Mouse (Mus musculus) natural killer cell, adult 2 months (primary cell): Measurements from ENCODE around the gene Stoml2.
A peak's percentile ranks its signal among the peaks of the same experiment; 100 is the strongest.

Source experiments
- DNase-seq, 2 experiments: peaks; one replicate each; pipeline ENCODE4 v3.0.0; 2022; ENCODE audit warnings: low spot score in 2 of 2

The Stoml2 gene

GRCm38 (mm10) chr4:43031237-43031995 is at the start of gene Stoml2:
Gene Stoml2, minus strand, starts transcription at chr4:43031710.
- peak; percentile 81 to 88 for DNase-seq

- DNase-seq = no peak
These were observed 46.7 kb upstream of the Stoml2 start for GRCm38 (mm10) chr4:43078071-43078718.

DNA sequence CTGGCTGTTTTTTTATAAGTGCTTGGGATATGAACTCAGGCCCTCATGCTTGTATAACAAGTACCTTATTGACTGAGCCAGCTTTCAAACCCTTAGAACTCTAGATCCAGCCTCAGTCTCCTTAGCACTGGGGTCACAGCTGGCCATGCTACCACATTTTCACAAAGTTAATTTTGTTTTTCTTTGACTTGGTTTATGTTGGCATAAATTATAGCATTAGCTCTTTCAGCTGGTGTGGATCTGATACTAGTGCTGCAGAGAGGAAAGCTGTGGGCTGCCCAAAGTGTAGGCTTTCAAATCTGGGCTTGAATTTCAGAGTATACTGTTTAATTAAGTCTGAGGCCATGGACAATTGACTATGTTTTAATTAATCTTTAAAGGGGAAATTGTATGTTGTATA is 43.4 kb upstream of the Stoml2 start:
- no peak for DNase-seq

GRCm38 (mm10) chr4:43065471-43065870 is 34.0 kb upstream of the Stoml2 start:
- no peak for DNase-seq

GRCm38 (mm10) chr4:43060286-43060685 is 28.8 kb upstream of the Stoml2 start:
- no peak for DNase-seq

GRCm38 (mm10) chr4:43059697-43060096 is 28.2 kb upstream of the Stoml2 start:
- DNase-seq = no peak

DNA sequence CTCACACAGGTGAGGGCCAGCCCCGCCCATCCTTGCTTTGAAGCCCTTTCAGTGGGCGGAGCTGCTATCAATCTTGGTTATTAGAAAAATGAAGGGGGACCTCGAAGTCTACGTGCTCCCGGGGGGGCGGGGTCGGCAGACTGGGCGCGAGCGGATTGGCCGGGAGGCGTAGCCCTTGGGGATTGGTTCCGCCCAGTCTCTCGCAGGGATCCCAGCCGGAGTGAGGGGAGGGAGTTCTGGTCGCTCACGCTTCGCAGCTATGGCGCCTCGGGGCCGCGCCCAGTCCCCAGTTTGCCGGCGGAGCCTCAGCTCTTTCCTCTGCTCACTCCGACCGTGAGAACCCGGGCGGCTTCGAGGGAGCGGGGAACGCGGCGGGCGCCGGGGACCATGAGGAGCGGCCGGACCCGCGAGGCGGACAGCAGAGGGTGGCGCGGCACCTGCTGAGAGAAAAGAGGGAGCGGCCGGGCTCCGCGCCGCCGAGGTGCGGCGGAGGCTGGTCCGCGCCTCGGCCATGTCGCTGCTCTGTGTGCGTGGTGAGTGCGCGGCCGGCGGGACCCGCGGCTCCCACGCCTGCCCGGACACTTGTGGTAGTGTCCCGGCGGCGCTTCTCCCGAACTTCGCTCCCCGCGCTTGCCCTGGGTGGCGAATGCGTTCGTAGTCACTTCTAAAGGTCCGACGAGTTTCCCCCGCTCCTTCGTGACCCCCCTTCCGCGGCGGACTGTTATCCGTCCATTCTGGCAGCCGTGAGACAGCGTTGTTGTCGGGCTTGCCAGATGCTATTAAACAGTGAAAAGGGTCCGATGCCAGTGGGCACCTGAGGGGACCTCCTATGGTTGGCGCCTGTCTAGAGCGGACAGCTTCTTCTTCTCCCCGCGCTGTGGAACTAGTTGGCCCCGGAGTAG is 27.5 kb upstream of the Stoml2 start, which contains the start of gene Unc13b:
TSS of gene Unc13b (plus strand) at position 201 of the 902 bp plus-strand sequence.
- peak; percentile 22 to 70 for DNase-seq

- DNase-seq = no peak
These were observed 26.9 kb upstream of the Stoml2 start for GRCm38 (mm10) chr4:43058392-43058752.

DNA sequence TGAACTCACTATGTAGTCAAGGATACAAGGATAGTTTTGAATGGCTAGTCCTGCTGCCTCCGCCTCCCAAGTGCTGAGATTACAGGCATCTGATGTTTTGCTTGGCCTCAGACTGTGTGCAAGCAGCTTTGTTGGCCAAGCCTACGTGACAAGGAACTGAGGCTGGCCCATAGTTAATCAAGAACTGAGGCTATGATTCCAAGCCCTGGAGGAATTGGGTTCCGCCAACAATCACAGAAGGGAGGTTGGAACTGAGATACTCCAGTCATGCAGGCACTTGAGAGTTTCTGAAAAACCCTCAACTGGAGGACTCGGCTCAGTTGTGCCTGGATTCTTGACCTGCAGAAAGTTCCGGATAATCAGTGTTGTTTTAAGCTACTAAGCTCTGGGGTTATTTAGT is 26.1 kb upstream of the Stoml2 start:
- no peak for DNase-seq

GRCm38 (mm10) chr4:43052627-43053026 is 21.1 kb upstream of the Stoml2 start:
- peak; percentile 32 to 33 for DNase-seq

DNA sequence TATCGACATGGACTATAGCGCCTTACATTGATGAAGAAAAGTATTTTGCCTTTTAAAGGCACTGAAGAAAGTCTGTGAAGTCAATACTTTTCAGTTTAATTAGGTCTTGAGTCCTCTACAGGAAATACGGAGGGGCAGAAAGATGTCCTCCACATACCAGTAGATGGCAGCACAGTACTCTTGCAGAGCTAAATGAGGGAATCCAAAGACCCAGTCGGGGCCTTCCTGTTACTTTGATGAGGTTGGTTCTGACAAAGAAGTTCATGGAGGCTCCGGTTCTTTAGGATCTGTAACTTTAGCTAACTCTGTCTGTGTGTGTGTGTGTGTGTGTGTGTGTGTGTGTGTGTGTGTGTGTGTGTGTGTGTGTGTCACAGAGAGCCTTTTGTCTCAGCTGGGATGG is 15.7 kb upstream of the Stoml2 start:
- DNase-seq = peak; percentile 67 to 78

- DNase-seq = no peak
These were observed 15.1 kb upstream of the Stoml2 start for GRCm38 (mm10) chr4:43046607-43047006.

DNA sequence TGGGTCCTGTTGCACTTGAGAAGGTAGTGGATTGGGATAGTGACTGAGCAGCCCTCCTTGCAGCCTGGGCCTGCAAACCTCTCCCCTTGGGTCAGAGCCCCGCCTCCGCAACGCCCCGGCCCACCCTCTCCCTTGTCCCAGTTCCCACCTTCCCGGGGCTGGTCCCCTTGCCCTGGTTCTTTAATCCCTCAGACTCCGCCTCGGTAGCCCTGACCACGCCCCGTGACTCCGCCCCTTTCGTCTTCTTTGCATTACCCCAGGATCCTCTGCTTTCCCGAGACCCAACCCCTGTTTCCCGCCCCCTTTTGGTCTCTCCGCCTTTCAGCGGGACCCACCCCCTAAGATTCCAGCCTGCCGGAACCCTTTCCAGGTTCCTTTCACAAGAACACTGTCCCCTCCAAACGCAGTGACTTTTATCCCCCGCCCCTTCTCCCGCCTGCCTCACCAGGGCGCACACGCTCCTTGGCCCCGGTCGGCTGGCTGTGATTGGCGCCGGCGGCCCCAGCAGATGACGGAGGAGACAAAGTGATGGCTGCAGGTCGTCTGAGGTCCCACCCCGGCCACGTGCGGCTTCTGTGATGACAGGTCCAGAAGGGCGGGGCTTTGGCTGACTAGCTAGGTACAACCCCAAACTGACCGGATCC is 14.3 kb upstream of the Stoml2 start, which contains the start of gene Fam214b:
TSS of gene Fam214b (minus strand) at position 562 of the 644 bp plus-strand sequence.
- DNase-seq = peak; percentile 94 to 95

- no peak for DNase-seq
These were observed 13.8 kb upstream of the Stoml2 start for GRCm38 (mm10) chr4:43045285-43045658.

GRCm38 (mm10) chr4:43044673-43045072 is 13.2 kb upstream of the Stoml2 start:
- DNase-seq = no peak

GRCm38 (mm10) chr4:43043644-43044357 is 12.3 kb upstream of the Stoml2 start:
- peak; percentile 20 to 77 for DNase-seq

GRCm38 (mm10) chr4:43040881-43041547 is 9.5 kb upstream of the Stoml2 start:
- DNase-seq = no peak

- peak; percentile 96 to 98 for DNase-seq
These were observed 8.6 kb upstream of the Stoml2 start for GRCm38 (mm10) chr4:43040114-43040572.

GRCm38 (mm10) chr4:43039609-43040008 is 8.1 kb upstream of the Stoml2 start:
- no peak for DNase-seq
